Mouse (Mus musculus): ENCODE results near the gene Sars. TPM values are rescaled to one million over a fixed set of nuclear protein-coding genes. Genes with fewer than 3 reads are reported as not detected.

Gene Sars
- total RNA-seq, 1 experiment = 204 TPM

DNA sequence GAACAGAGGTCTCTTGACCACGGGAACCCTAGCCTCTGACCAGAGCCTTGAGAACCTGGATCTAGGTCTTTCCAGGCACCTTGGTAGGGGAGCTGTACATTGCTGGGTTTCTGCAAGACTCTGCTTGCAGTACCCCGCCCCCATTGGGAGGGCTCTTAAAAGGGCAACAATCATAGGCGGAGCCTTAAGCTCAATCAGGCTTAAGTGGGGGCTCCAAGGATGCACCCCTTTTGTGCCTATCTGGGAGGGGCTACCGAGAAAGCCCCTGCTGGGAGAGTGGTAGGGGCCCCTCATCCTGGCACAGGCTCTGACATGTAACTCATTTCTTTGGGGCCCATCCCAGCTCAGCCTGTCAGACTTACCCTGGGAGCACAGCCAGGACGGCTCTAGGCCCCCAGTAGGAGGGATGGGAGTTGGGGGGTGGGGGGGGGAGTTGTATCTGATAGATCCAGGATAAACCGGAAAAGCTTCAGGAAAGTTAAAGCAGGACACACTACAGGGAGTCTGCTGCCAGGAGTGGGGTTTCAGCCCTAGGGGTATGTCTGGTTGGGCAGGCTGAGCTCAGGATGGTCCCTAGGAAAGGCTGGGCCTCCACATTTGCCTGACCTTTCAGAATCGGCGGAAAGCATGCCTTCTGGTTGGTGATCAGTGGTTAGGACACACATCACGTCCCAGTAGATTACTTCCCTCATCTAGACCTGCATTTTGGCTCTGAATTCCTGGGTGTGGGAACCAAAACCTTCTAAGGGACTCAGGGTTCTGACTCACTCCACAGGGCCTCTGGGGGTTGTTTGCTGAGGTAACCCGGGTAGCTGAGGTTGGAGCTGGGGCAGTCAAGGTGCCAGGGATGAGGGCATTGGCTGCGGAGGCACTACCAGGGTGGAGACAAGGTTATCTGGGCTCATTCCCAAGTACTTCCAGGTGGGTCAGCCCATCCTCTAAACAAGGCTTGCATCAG, 20.9 kb downstream of the Sars start:
- DNase-seq (ENCODE audit: low read depth, low spot score) = no peak
- H3K36me3 ChIP-seq (ENCODE audit: control insufficient read depth, insufficient read depth, low read length, poor library complexity, severe bottlenecking) = peaks cover 39% of the 10 kb centered on the region
- no peak overlapping the region for H3K4me3 ChIP-seq (ENCODE audit: insufficient read depth in 1 of 2, low read depth in 1 of 2, low read length in 2 of 2, poor library complexity in 1 of 2, severe bottlenecking in 1 of 2)
- H3K27ac ChIP-seq (ENCODE audit: insufficient read depth, low read depth, low read length, poor library complexity, severe bottlenecking) = no peak overlapping the region; the same call in 1 of the 2 replicates
- in situ Hi-C loops (cut with MboI; ENCODE audit: low sequenced_read_pairs in 2 of 2, unreplicated experiment in 2 of 2) = no loop called here
- TF ChIP-seq MAFK (IDR thresholded peaks at IDR 0.05; ENCODE audit: insufficient read depth, low read depth, low read length) (no peak), ZC3H11A (IDR thresholded peaks at IDR 0.05; ENCODE audit: borderline replicate concordance, low read depth, low read length) (0 out of 2 replicates have a peak, but pooled peaks have one; percentile 26), ZNF384 (IDR thresholded peaks at IDR 0.05; ENCODE audit: low read depth, low read length) (no peak)
- no peak overlapping the region for H3K9ac ChIP-seq (ENCODE audit: insufficient read depth, low read depth, low read length, poor library complexity, severe bottlenecking)
- H3K9me3 ChIP-seq (ENCODE audit: control insufficient read depth, insufficient read depth, low read depth, low read length) = no peaks in the 10 kb centered on the region
- peaks cover 2 to 16% of the 10 kb centered on the region in 2 experiments; a peak in 3 of 4 replicates for H3K4me1 ChIP-seq (ENCODE audit: control insufficient read depth in 2 of 2, insufficient read depth in 2 of 2, low read length in 2 of 2, poor library complexity in 1 of 2)

DNA sequence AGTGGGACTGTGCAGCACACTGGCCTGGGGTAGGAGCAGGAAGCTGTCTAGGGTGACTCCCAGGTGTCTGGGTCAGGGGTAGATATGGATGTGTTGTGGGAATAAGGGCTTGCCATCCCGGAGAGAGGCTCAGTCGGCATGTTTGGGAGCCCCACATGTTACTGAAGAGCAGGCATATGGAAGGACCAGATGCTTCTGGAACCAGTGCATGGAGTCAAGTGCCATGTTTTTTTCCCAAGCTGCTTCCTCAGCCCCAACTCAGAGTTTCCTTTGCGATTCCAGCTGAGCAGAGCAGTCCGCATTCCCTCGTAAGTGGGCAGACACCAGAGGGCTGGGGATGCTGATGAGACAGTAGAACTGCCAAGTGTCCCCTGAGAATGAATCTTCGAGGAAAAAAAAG, 22.0 kb downstream of the Sars start:
- Histone ChIP-seq H3K27ac (ENCODE audit: insufficient read depth, low read depth, low read length, poor library complexity, severe bottlenecking) (no peak overlapping the region), H3K36me3 (ENCODE audit: control insufficient read depth, insufficient read depth, low read length, poor library complexity, severe bottlenecking) (peaks cover 27% of the 10 kb centered on the region), H3K4me1 (ENCODE audit: control insufficient read depth in 2 of 2, insufficient read depth in 2 of 2, low read length in 2 of 2, poor library complexity in 1 of 2) (peaks cover 2 to 16% of the 10 kb centered on the region in 2 experiments; a peak in 3 of 4 replicates), H3K9me3 (ENCODE audit: control insufficient read depth, insufficient read depth, low read depth, low read length) (no peaks in the 10 kb centered on the region), H3K4me3 (ENCODE audit: insufficient read depth in 1 of 2, low read depth in 1 of 2, low read length in 2 of 2, poor library complexity in 1 of 2, severe bottlenecking in 1 of 2) (no peak overlapping the region), H3K9ac (ENCODE audit: insufficient read depth, low read depth, low read length, poor library complexity, severe bottlenecking) (no peak overlapping the region)
- DNase-seq (ENCODE audit: low read depth, low spot score) = no peak
- in situ Hi-C loops (cut with MboI; ENCODE audit: low sequenced_read_pairs in 2 of 2, unreplicated experiment in 2 of 2) = no loop called here
- TF ChIP-seq MAFK (IDR thresholded peaks at IDR 0.05; ENCODE audit: insufficient read depth, low read depth, low read length) (no peak), HCFC1 (IDR thresholded peaks at IDR 0.05; ENCODE audit: borderline replicate concordance, insufficient read depth, low read length) (no peak), ZC3H11A (IDR thresholded peaks at IDR 0.05; ENCODE audit: borderline replicate concordance, low read depth, low read length) (no peak), CHD2 (IDR thresholded peaks at IDR 0.05; ENCODE audit: low read depth, low read length) (no peak), ZNF384 (IDR thresholded peaks at IDR 0.05; ENCODE audit: low read depth, low read length) (no peak)

DNA sequence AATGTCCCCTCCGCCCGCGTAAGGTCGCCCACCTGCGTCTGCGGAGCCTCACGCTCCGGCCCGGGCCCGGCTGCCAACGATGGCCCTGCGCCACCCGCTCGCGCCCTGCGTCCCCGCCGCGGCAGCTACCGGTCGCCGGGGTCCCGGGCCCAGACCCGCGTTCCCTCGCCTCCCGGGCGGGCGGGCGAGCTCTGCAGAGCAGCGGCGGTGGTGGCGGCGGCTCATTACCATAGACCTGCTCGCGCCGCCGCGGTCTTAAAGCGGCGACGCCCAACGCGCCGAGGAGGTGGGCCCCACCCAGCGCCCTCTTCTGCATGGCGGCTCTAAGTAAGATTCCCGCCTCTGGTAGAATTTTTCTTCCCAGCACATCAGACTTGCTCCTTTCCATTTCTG, 29.2 kb downstream of the Sars start:
- TF ChIP-seq ZC3H11A (IDR thresholded peaks at IDR 0.05; ENCODE audit: borderline replicate concordance, low read depth, low read length) (peak; percentile 91; the same call in 1 of the 2 replicates), HCFC1 (IDR thresholded peaks at IDR 0.05; ENCODE audit: borderline replicate concordance, insufficient read depth, low read length) (no peak)
- H3K4me3 ChIP-seq (ENCODE audit: insufficient read depth in 1 of 2, low read depth in 1 of 2, low read length in 2 of 2, poor library complexity in 1 of 2, severe bottlenecking in 1 of 2) = peak overlapping the region; percentile 68 to 79
- no peak overlapping the region for H3K27ac ChIP-seq (ENCODE audit: insufficient read depth, low read depth, low read length, poor library complexity, severe bottlenecking)
- in situ Hi-C loops (cut with MboI; ENCODE audit: low sequenced_read_pairs in 2 of 2, unreplicated experiment in 2 of 2) = no loop called here
- H3K4me1 ChIP-seq (ENCODE audit: control insufficient read depth in 2 of 2, insufficient read depth in 2 of 2, low read length in 2 of 2, poor library complexity in 1 of 2) = peaks cover 0 to 5% of the 10 kb centered on the region in 2 experiments; a peak in 1 of 4 replicates
- DNase-seq (ENCODE audit: low read depth, low spot score) = peak; percentile 52
- no peaks in the 10 kb centered on the region for H3K9me3 ChIP-seq (ENCODE audit: control insufficient read depth, insufficient read depth, low read depth, low read length)
- peaks cover 4% of the 10 kb centered on the region; the same call in 1 of the 2 replicates for H3K36me3 ChIP-seq (ENCODE audit: control insufficient read depth, insufficient read depth, low read length, poor library complexity, severe bottlenecking)
- H3K9ac ChIP-seq (ENCODE audit: insufficient read depth, low read depth, low read length, poor library complexity, severe bottlenecking) = peak overlapping the region; percentile 77

DNA sequence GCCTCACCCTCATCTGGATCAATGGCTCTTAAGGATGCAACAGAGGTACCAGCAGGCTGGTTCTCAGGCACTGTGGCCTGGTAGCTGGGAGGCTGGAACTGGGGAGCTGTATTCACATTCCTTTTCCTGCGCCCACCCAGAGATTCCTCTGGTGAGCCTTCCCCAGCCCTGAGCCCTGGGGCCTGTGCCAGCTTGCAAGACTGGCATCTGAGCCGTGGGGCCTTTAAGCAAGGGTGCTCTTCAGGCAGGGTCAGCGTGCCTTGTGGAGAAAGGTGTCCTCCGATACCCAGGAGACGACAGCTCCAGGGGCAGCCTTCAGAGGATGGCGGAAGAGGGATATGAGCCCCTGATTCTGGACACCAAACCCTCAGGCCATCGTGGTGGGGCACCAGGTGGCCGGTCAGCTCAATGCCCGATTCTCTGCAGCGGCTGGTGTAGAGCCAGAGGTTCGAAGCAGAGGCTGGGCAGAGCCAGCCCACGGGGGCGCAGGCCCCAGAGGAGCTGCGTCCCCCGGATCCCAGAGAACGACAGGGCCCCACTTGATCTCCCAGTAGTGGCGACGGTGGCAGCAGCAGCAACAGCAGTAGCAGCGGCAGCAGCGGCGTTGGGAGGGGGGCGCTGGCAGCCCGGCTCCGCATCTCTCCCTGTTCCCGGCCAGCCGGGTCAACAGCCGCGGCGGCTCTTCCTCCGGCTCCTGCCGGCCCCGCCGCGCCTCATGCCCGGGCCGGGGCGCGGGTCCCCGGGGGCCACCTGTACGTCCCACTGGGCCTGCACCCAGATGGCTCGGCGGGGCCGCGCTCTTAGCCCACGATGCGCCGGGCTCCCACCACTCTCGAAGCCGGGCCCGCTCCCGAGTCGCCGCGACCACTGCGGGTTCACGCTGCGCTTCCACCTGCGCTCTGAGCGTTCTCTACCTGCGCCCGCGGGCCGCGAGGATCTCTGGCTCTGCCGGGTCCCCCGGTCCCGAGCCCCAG, 29.9 kb downstream of the Sars start, which contains the start of gene Celsr2:
Celsr2 (minus strand) TSS at position 696 of the 974 bp plus-strand sequence.
- no peaks in the 10 kb centered on the region for H3K9me3 ChIP-seq (ENCODE audit: control insufficient read depth, insufficient read depth, low read depth, low read length)
- peak within 1 kb of the TSS; percentile 68 to 79 for H3K4me3 ChIP-seq (ENCODE audit: insufficient read depth in 1 of 2, low read depth in 1 of 2, low read length in 2 of 2, poor library complexity in 1 of 2, severe bottlenecking in 1 of 2)
- in situ Hi-C loops (cut with MboI; ENCODE audit: low sequenced_read_pairs in 2 of 2, unreplicated experiment in 2 of 2) = no loop called here
- H3K36me3 ChIP-seq (ENCODE audit: control insufficient read depth, insufficient read depth, low read length, poor library complexity, severe bottlenecking) = peaks cover 4% of the 10 kb centered on the region; the same call in 1 of the 2 replicates
- H3K4me1 ChIP-seq (ENCODE audit: control insufficient read depth in 2 of 2, insufficient read depth in 2 of 2, low read length in 2 of 2, poor library complexity in 1 of 2) = peaks cover 0 to 8% of the 10 kb centered on the region in 2 experiments; a peak in 1 of 4 replicates
- TF ChIP-seq MAFK (IDR thresholded peaks at IDR 0.05; ENCODE audit: insufficient read depth, low read depth, low read length) (no peak), ZNF384 (IDR thresholded peaks at IDR 0.05; ENCODE audit: low read depth, low read length) (no peak), CHD2 (IDR thresholded peaks at IDR 0.05; ENCODE audit: low read depth, low read length) (no peak), HCFC1 (IDR thresholded peaks at IDR 0.05; ENCODE audit: borderline replicate concordance, insufficient read depth, low read length) (no peak), ZC3H11A (IDR thresholded peaks at IDR 0.05; ENCODE audit: borderline replicate concordance, low read depth, low read length) (no peak)
- DNase-seq (ENCODE audit: low read depth, low spot score) = no peak
- H3K9ac ChIP-seq (ENCODE audit: insufficient read depth, low read depth, low read length, poor library complexity, severe bottlenecking) = peak within 1 kb of the TSS; percentile 77
- H3K27ac ChIP-seq (ENCODE audit: insufficient read depth, low read depth, low read length, poor library complexity, severe bottlenecking) = no peak within 1 kb of the TSS

Measured in ES-E14 (cell line).